Mouse (Mus musculus) 416B (cell line): ENCODE results near the gene Mlh1.
A peak's percentile ranks its signal among the peaks of the same experiment; 100 is the strongest.

ENCODE experiments used
- DNase-seq: peaks from one replicate; pipeline ENCODE4 v3.0.0; 2011; ENCODE audit warnings: low read depth

The Mlh1 gene

GRCm38 (mm10) chr9:111285676-111286075 lies 14.1 kb upstream of the Mlh1 start:
- no peak for DNase-seq

DNA sequence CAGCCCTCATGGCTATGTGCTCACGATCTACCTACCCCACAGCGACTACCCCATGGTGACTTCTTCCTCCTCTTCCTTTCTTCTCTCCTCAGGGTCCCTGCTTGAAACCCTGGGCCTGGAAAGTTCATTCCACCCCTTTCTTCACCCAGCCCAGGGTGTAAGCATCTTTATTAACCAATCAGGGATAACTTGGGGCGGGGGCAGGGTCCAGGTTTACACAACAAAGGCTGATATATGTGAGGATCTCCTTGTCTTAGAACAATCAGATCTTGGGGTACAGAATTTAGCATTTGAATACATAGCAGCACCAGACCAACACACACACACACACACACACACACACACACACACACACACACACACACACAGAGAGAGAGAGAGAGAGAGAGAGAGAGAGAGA lies 13.5 kb upstream of the Mlh1 start:
- DNase-seq: no peak

DNA sequence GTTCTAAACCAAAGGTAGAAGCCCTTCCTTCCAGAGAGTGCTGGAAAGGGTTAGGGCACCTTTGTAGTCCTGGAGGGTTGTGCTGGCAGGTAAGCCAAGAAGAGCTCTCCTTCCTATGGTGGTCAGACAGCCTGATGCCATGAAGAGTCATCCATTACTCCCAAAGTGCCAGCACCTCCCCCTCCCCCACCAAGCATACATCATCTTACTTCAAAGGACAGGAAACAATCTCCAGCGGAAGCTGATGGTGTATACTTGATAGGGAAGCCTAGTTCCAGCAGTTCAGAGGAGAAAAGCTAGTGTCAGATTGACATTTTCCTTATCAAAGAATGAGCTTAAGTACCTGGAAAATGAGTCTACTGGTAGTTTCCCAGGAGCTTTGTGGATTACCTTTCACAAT lies 3.6 kb upstream of the Mlh1 start:
- peak; percentile 71 for DNase-seq

GRCm38 (mm10) chr9:111273958-111274357 lies 2.4 kb upstream of the Mlh1 start:
- DNase-seq: peak; percentile 22

DNA sequence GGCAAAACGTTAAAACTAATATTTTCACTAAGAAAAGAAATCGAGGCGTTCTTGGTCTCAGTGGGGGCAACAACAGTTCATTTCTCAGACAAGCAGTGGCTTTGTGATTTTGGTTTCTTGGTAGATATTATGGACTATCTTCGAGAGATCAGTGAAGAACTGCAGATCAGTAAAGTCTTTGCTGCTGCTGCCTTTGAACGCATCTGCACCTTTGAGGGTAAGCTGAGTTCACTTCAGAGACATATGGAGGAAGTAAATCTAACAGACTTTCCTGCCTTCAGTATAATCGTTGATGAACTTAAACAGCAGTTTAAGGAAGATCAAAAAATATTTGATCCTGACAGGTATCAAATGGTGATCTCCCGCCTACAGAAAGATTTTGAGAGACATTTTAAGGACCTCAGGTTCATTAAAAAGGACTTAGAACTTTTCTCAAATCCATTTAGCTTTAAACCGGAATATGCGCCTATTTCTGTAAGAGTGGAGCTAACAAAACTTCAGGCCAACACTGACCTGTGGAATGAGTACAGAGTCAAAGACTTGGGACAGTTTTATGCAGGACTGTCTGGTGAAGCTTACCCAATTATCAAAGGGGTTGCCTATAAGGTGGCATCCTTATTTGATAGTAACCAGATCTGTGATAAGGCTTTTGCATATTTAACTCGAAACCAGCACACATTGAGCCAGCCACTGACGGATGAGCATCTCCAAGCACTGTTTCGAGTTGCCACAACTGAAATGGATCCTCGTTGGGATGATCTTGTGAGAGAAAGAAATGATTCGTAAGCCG lies 1.6 kb upstream of the Mlh1 start:
- peak; percentile 27 for DNase-seq

GRCm38 (mm10) chr9:111272356-111272755 lies 765 bp upstream of the Mlh1 start:
- peak; percentile 53 for DNase-seq

- no peak for DNase-seq
Measured at GRCm38 (mm10) chr9:111271056-111271433, 546 bp downstream of the Mlh1 start.

GRCm38 (mm10) chr9:111270606-111271005 lies 985 bp downstream of the Mlh1 start:
- DNase-seq: no peak

DNA sequence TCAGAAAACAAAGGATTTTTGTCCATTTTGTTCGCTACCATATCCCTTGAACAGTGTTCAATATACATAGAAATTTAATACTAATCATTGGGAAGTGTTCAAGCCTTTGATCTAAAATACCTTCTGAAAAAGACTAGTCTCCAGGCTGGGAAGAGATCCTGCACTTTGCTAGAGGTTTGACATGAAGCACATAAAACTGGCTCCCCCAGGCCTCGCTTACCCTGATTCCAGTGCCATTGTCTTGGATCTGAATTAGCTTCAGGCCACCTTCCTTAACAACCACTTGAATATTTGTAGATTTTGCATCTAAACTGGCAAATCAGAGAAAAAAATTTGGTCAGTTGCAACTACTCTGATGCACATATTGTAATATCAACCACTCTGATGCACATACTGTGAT lies 3.6 kb downstream of the Mlh1 start:
- DNase-seq: no peak

- DNase-seq: no peak
Measured at GRCm38 (mm10) chr9:111261356-111261755, 10.2 kb downstream of the Mlh1 start.

DNA sequence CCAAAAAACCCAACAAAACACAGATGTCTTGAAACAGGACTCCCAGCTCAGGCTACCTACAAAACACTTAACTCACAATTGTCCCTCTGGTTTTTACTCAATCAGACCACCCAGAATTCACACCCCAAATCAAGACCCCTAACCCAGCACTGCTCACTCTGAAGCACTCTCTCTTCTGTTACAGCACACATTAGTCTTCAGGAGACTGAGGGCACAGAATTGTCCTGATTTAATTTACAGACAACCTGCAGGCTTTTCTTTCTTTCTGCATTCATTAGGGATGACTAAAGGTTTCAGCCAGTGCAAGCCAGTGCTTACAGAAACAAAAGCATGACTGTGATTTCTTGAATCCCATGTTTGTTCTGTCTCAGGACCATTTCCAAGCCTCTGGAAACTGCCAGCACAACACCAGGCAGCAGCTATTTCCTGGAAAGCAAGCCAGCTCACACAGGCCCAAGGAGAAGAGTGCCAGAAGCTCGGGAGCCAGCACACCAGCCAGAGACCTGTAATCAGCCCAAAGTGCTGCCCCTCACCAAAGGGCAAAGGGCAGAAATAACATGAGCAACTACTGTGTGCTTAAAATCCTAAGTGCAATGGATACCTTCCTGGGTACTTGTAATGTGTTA lies 11.1 kb downstream of the Mlh1 start:
- DNase-seq: no peak

- DNase-seq: peak; percentile 10
Measured at GRCm38 (mm10) chr9:111252161-111252869, 19.3 kb downstream of the Mlh1 start.

DNA sequence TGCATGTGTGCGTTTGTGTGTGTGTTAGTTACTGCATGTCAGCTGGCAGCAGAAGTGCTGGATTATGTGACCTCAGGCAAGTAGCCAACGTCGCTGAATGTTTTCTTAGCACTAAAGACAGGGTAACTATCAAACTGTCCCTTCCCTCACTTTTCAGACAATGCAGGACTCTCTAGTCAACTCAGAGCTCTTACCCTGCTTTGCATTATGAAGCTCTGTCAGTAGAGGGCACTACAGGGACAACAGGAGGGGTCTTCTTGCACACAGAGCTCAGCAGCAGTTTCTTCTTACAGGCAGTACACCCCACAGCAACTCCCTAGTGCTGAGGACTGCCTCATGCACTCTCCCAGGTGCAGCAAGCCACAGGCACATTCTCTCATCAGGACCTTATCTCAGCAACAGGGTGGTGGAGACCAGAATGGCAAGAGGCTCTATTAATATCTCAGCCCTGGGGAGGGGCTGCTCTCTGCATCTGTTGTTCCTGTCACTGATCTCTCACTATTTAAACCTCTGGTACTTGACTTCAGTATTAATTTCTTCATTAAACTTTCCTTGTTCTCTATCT lies 23.8 kb downstream of the Mlh1 start:
- DNase-seq: peak; percentile 61

DNA sequence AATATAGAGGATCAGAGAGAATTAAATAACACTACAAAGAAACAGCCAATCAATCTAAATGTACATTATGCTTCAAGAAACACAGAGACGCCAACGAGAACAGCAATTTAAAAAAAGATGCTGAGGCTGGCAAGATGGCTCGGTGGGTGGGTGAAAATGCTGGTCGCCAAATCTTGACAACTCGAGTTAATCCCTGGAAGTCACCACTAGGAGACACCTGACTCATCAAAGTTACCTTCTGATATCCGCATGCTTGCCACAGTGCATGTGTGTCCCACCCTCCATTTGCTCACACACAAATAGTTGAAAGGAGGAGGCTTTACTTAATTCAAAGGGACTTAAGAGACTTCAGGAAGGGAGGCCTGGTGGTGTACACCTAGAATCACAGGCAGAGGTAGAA lies 26.0 kb downstream of the Mlh1 start:
- DNase-seq: no peak

GRCm38 (mm10) chr9:111243384-111243783 lies 28.2 kb downstream of the Mlh1 start:
- DNase-seq: no peak

DNA sequence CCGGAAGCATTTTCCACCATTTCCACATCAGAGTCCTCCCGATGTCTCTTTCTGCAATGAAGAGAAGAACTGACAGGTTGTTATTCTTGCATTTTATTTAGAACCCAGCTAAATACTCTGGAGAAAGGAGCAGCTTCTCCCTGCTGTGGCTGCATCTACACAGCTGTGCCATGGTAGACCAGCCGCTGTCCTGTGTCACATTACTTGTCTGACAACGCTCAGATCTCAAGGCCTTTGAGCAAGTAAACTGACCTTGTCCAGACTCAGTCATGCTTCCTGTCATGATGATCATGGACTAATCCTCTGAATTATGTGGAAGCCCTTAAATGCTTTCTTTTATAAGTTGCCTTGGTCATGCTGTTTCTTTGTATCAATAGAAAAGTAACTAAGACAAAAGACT lies 31.8 kb downstream of the Mlh1 start:
- no peak for DNase-seq

GRCm38 (mm10) chr9:111237726-111238125 lies 33.9 kb downstream of the Mlh1 start:
- no peak for DNase-seq

GRCm38 (mm10) chr9:111234701-111235100 lies 36.9 kb downstream of the Mlh1 start:
- no peak for DNase-seq

- DNase-seq: no peak
Measured at GRCm38 (mm10) chr9:111228446-111228845, 43.1 kb downstream of the Mlh1 start.

- DNase-seq: no peak
Measured at GRCm38 (mm10) chr9:111223406-111223805, 48.2 kb downstream of the Mlh1 start.

DNA sequence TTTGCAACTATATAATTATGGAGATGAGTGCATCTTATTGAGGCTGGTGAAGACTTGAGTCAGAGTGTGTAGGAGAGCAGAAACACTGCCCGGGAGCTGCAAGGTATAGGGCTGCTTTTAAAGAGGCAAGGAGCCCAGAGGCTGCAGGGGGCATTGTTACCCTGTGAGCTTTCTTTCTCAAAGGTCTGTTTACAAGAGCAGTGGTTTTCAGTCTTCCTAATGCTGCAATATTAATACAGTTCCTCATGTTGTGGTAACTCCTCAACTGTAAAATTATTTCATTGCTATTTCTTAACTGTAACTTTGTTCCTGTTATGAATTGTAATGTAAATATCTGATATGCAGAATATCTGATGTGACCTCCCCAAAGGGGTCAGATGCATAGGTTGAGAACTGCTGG lies 50.0 kb downstream of the Mlh1 start:
- peak; percentile 21 for DNase-seq

GRCm38 (mm10) chr9:111220551-111221080 lies 51.0 kb downstream of the Mlh1 start:
- DNase-seq: no peak

- peak; percentile 79 for DNase-seq
Measured at GRCm38 (mm10) chr9:111216424-111216823, 55.2 kb downstream of the Mlh1 start.
